Mouse (Mus musculus): ENCODE data around the gene Tmem210.

The Tmem210 gene

DNA sequence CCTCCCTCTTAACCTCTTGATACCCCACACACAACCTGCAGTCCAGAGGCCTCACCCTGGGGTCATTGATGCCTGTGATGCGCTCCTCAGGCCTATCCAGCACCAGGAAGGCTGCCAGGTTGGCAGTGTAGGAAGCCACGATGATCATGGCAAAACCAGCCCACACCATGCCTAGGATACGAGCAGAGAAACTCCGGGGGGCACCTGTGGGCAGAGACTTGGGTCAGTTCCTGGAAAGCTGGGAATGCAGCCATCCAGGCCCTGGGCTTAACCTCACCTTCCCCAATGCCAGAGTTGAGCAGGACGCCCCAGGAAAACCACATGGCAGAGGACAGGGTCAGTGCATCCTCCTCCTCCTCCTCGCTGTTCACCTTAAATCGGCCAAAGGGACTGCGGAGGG is 9.1 kb downstream of the Tmem210 start:
- no peak for DNase-seq (ENCODE audit: low spot score)

DNA sequence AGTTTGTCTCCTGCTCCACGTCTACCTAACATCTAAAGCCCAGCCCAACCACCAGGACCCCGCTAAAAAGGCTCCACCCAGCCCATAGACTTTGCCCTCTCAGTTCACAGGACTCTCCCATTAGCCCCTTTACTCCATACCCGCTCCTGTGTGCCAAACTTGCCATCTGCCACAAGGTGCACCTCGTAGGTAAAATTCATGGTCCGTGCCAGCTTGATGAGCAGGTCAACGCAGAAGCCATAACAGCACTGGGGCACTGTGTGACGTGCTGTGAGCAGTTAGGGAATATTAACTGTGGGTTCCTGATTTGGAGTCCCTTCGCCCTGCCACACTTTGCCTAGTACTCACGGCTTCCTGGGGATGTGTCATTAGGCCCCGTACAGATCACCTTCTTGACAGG is 10.1 kb downstream of the Tmem210 start:
- no peak for DNase-seq (ENCODE audit: low spot score)

GRCm38 (mm10) chr2:25303452-25303851 is 15.5 kb downstream of the Tmem210 start:
- no peak for DNase-seq (ENCODE audit: low spot score)

DNA sequence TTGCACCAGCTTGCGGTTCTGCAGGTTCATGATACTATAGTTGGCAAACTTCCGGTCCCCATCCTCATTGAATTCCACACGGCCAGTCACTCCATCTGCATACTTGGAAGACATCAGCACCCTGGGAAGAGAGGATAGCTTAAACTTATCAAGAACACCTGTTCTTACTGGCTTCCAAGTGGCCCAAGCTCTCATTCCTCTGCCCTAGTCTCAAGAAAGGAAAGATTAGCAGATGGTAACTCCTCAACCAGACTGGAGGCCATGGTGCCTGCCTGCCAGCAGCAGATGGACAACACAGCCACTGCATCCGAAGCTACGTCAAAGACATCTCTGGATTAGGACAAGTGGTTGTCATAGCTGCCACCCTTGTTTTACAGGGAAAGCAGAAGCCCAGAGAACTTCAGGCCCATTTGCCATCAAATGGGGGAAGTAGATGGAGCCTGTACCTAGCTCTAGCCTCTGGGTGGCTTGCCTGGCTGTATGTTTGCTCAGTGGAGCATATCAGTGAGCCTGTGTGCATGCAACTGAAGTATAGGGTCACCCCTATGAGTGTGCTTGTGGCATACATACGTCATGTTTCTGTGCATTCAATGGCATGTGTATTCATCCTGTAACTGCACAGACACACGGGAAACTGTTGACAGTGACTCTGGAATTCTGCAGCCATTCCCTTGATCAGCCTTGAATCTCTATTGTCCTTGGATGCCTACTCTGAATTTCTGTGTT is 16.1 kb downstream of the Tmem210 start:
- DNase-seq (ENCODE audit: low spot score), result no peak

DNA sequence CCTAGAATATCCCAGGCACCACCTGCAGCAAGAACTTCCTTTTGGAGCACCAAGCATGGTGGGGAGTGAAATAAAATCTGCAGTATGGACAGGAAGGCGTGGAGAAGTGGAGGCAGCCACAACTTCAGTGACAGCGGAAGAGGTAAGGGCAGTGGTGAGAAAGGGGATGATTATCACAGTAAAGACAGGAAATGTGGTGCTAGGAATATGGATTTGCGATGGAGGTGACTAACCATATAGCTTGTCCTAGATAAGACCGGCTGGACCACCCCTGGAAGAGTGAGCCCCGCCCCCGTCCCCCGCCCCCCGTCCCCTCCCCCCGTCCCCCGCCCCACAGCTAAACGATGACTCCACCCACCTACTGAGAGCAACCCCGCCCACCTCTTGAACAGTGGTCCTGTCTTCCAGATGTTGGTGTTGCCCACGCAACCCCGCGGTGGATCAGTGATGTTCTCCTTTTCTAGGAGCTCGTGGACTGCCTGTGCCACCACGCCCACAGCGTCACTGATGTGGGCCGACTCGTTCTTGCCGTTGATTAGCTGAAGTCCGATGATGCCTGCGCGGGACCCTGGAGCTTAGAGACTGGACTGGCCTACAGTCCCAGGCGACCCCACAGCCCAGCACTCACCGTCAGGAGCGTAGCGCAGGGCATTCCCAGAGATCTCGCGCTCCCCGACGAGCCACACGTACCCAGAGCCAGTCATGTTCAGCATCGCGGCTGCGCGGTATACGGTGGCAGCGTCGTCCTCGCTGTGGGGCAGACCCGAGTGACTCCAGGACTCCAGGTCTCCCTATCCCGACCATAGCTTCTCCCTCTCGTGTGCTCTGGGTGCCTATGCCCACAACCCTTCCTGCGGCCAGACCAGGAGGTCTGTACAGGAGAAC is 17.0 kb downstream of the Tmem210 start:
- no peak for DNase-seq (ENCODE audit: low spot score)

DNA sequence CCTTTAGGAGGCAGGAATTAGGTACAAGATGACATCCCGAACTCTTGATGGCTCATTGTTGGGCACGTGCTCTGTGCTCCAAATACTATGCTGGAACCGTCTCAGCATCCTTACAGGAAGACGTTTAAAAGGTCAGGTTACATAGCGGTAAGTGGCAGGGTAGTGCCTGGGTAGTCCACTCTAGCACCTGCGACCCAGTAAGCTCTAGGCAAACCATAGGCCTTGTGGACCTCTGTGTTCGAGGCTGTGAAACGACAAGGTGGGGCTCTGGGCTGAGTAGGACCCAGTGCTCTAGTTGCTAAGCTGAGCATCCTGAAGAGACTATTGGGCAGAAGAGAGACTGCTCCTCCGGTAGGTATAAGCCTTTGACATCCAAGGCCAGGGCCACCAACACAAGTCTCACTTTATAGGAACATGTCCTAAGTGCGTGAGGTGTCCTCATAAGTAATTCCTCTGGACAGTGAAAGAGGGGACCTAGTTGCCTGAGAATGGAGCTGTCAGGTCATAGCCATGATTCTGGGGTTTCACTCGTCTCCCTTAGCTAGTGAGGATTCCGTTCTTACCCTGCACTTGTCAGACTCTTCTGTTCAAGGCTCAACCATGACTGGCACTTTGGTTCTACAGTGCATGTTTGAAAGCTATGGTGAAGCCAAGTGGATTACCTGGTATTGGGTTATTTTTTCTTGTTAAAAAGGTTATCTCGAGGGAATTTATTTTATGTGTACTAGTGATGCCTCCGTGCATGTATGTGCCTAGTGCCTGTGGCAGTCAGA is 17.8 kb downstream of the Tmem210 start:
- DNase-seq (ENCODE audit: low spot score), result no peak

DNA sequence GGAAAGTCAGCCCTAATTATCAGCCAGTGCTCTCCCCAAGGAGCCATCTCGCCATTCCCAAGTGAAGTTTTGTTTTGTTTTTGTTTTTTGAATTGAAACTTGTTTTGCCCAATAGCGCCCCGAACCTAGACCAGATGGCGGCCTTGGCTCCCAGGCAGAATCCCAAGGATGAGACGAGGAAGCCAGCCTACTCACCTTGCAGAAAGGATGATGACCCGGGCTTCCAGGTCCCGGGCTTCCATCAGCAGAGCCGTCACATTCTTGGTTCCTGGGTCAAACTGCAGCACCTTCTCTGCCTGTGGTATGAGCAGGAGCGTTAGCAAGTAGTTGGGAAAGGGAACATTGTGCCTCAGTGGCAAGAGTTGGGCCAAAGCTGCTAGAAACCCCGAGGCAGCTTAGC is 22.2 kb downstream of the Tmem210 start:
- DNase-seq (ENCODE audit: low spot score), result no peak

- DNase-seq (ENCODE audit: low spot score), result no peak
Observed at GRCm38 (mm10) chr2:25310969-25311368, 23.0 kb downstream of the Tmem210 start.

DNA sequence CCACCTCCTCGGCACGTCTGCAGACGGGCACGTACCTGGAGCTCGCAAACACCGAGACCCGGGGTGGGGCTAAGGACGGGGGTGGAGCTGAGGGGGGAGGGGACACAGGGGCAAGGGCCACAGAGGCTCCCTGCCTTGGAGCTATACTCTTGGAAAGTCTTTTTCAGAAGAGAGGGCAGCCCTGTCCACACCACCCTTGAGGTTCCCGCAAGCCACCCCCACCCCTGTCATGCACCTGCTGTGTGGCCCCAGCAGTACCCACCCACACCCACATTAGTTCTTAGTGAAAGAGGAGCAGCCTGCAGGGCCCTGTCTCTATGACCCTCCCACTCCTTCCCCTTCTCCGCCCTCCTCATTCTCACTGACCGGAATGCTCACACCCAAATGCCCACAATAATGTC is 23.5 kb downstream of the Tmem210 start:
- no peak for DNase-seq (ENCODE audit: low spot score)

DNA sequence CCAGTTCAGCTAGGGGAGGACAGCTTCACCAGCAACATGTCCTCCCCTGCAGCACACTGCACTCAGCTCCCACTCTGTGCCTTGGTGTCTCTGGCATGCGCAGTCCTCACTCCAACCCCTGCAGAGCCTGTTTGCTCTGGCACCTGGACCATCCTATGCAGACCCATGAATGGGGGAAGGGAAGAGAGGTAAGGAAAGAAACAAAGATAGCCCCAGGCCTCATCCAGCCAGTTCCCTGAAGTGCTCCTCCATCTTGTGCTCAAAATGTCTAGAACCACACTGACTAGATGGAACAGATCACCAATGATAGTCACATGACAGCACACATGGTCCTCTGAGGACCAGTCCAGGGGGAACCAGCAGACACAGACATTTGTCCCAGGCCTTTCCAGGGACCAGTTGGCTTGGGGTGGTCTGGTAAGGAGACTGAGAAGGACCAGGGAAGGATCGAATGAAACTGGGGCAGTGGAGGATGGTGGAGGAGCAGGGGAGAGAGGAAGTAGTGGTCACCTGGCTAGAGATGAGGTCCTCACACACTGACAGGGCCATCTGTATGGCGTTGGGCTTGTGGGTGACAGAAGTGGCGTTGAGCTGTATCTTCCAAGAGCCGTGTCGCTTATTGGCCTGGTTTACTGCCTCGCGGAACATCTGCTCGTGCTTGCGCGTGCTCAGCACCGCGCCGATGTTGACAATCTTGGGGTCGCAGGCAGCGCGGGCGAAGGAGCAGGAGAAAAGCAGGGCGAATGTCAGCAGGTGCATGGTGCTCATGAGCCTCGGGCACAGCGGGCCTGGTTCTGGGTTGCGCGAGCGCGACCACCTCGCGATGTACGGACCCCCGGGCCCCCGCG is 30.4 kb downstream of the Tmem210 start:
- no peak for DNase-seq (ENCODE audit: low spot score)

- peak; percentile 21 for DNase-seq (ENCODE audit: low spot score)
Observed at GRCm38 (mm10) chr2:25318971-25319773, 31.2 kb downstream of the Tmem210 start, which contains the start of gene Grin1. Gene Grin1, minus strand, starts transcription at chr2:25319187.

- DNase-seq (ENCODE audit: low spot score), result no peak
Observed at GRCm38 (mm10) chr2:25320084-25320483, 32.1 kb downstream of the Tmem210 start.

- no peak for DNase-seq (ENCODE audit: low spot score)
Observed at GRCm38 (mm10) chr2:25326036-25326435, 38.1 kb downstream of the Tmem210 start.

- no peak for DNase-seq (ENCODE audit: low spot score)
Observed at GRCm38 (mm10) chr2:25328440-25328839, 40.5 kb downstream of the Tmem210 start.

DNA sequence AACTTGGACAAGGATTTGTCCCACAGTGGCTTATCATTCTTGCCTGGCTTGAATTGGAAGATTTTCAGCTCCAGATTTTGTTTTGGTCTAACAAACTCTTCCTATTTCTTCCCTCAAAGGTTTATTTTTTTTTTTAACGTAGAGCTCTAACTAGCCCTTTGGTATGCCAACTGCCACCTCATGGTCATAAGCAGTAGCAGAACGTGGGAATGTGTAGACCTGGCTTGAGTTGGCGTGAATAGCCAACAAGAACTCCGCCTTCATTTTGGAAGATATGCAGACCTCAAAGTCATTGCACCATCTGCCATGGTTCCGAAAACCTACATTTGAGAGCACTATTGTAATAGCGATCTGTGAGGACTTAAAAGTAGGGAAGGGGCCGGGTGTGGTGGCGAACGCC is 43.5 kb downstream of the Tmem210 start:
- DNase-seq (ENCODE audit: low spot score), result no peak

- DNase-seq (ENCODE audit: low spot score), result peak; percentile 98
Observed at GRCm38 (mm10) chr2:25332286-25333160, 44.6 kb downstream of the Tmem210 start, which contains the start of gene Man1b1. Gene Man1b1, plus strand, starts transcription at chr2:25332338.

DNA sequence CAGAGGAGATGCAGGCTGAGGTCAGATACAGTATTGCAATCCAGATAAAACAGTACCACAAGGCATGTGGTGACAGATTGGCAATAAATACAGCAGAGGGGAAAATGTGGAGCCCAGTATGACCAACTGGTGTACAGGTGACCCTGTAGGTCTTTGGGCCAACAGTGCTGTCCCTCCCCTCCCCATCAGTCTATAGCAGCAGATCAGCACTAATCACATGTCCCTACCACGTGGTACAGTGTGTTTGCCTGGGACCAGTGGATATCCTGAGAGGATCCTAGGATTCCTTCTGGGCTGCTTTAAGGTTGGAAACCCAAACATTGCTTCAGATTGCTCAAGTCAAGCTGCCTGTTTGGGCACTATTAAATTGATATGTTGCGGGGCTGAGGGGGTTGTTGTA is 45.6 kb downstream of the Tmem210 start:
- no peak for DNase-seq (ENCODE audit: low spot score)

DNA sequence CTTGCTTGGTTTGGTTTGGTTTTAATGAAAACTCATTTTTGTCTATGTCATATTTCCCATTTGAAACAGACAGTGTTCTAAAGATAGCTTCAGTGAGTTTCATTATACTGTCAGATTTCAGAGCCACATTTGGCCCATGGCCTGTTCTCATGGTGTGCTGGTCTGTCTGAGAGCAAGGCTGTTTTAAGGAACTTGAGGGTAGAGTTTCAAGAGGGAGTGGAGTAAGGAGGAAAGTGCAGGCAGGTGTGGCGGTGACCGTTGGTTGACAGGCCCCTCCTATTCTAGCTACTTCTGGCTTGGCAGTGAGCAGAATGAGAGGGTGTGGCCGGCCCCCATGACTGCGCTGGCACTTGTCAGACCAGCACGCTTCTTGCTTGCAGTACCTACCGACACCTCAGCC is 50.4 kb downstream of the Tmem210 start:
- DNase-seq (ENCODE audit: low spot score), result no peak

Measured in ovary, adult 18-20 months (tissue).